Mouse (Mus musculus) inflammation-experienced regulatory T-cells, adult 6 months (primary cell): ENCODE measurements around the gene 1700125H20Rik. TPM values are rescaled to one million over a fixed set of nuclear protein-coding genes. Genes with fewer than 3 reads are reported as not detected.

ENCODE experiments used
- ATAC-seq: one replicate; pipeline ENCODE4 v1.8.0; 2017
- polyA plus RNA-seq, 3 experiments: library from polyadenylated mRNA; unstranded; fragments of 100-300 nt; shearing (Covaris generic); gene quantifications; one replicate each; pipeline ENCODE4 v1.2.1; 2017

1700125H20Rik gene
- polyA plus RNA-seq, 3 experiments from 2014 or later = not detected

DNA sequence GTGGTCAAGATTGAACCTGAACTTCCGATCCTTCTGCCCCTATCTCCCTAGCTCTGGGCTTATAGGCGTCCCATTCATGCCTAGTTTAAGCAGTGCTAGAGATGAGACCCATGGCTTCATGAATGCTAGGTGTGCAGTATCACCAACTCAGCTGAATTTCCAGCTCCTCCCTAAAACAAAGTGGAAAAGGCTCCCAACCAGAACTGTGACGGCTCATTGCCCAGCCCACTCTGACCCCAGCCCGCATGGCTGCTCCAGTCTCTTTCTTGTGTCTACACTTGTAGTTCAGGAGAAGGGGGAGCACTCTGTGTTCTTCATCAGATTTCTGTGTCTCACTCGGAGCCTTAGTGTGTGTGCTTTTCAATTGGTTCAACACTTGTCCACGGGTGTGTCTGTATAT is 14.6 kb downstream of the 1700125H20Rik start:
- no peak for ATAC-seq

DNA sequence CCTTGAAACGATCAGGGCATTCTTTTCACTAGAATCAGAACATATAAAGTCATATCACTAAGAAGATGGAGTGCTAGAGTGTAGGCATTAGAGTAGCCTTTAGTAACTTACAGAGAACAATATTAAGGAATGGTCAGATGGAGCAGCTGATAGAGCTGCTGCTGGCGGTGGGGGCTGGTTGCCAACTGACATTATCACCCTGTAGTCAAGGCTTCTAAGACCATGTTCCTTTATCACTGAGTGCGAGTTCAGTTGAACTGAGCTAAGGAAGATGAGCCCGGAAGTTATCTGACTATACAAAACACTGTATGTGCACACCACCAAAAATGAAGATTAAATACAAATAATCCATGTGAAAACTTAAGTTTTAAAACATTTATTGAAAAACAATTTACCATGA is 18.9 kb downstream of the 1700125H20Rik start:
- no peak for ATAC-seq

GRCm38 (mm10) chr11:85190741-85191140 is 20.5 kb downstream of the 1700125H20Rik start:
- no peak for ATAC-seq

GRCm38 (mm10) chr11:85194206-85194605 is 24.0 kb downstream of the 1700125H20Rik start:
- no peak for ATAC-seq

GRCm38 (mm10) chr11:85196046-85196445 is 25.8 kb downstream of the 1700125H20Rik start:
- ATAC-seq = no peak

- no peak for ATAC-seq
Measured at GRCm38 (mm10) chr11:85198906-85199305, 28.7 kb downstream of the 1700125H20Rik start.

DNA sequence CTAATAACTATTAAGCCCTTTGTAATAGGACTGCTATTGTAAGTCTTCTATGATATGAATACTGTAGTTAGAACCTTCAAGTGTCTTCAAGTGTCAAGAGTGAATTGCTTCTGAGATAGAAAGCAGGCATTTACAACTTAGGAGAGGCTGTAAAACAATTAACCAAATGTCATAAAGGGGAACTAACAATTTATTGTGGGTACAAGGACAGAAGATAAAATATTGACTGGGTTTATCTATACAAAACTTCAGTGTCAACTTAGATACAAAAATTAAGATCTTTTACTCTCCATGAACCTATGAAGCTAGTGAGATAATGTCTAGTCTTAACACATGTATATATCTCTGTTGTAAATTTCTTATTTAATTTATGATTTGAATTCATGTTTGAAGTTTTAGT is 36.0 kb downstream of the 1700125H20Rik start:
- no peak for ATAC-seq

DNA sequence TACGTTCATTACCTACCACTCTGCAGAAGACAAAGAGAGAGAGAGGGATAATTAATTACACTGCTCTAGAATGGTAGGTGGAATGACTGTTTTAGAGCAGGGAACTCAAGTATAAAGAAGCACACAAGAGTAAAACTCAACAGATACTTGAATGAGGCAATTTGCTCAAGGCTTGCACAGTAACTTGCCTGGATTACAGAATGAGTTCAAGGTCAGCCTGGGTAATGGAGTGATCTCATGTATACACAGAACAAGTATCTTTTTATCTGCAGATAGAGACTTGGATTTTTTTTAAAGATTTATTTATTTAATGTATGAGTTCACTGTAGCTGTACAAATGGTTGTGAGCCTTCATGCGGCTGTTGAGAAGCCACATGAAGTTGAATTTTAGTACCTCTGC is 40.9 kb downstream of the 1700125H20Rik start:
- no peak for ATAC-seq

GRCm38 (mm10) chr11:85213215-85213614 is 43.0 kb downstream of the 1700125H20Rik start:
- ATAC-seq = no peak

DNA sequence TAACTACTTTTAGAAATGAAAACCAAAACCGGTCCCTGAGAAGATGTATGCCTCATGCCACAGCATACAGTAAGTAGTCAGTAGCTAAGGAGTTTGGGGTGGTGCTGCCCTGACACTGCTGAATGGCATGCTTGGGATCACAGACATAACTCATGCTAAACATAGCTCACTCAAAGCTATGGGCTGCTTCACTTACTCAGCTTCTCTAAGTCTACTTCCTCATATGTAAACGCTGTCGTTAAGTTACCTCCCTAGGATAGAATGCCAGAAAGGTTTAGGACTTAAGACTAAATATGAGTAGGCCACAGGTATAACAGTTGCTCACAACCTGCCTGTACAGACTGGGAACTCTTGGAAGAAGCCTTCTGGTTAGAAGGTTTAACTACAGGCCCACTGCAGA is 44.5 kb downstream of the 1700125H20Rik start:
- ATAC-seq = no peak

- ATAC-seq = no peak
Measured at GRCm38 (mm10) chr11:85219014-85219413, 48.8 kb downstream of the 1700125H20Rik start.

- ATAC-seq = no peak
Measured at GRCm38 (mm10) chr11:85222561-85222960, 52.4 kb downstream of the 1700125H20Rik start.

- ATAC-seq = no peak
Measured at GRCm38 (mm10) chr11:85223248-85223647, 53.0 kb downstream of the 1700125H20Rik start.

Other genes starting within 250 kb of the 1700125H20Rik start
- gene Car4, start 212.6 kb upstream of the 1700125H20Rik start, polyA plus RNA-seq = not detected
- 1 to 10 TPM; 5.2 to 9.4 (median 8.8) TPM for gene Usp32, start 30.2 kb upstream of the 1700125H20Rik start, polyA plus RNA-seq
- 10 to 100 TPM; 14.7 to 16.9 (median 16.3) TPM for gene Appbp2, start 64.7 kb downstream of the 1700125H20Rik start, polyA plus RNA-seq
- gene Ppm1d, start 140.8 kb downstream of the 1700125H20Rik start, polyA plus RNA-seq = 1 to 10 TPM; 3.7 to 4.2 (median 3.8) TPM
- 10 to 100 TPM; 25.6 to 48.7 (median 33.9) TPM for gene Bcas3, start 182.8 kb downstream of the 1700125H20Rik start, polyA plus RNA-seq